Mouse (Mus musculus) layer of hippocampus, postnatal 10 days (tissue): Measurements from ENCODE around the gene Gm960. TPM values are rescaled to one million over a fixed set of nuclear protein-coding genes. Genes with fewer than 3 reads are reported as not detected.
A peak's percentile ranks its signal among the peaks of the same experiment; 100 is the strongest.

ENCODE experiments used
- DNase-seq, 2 experiments: peaks; one replicate each; pipeline ENCODE4 v3.0.0; 2021; ENCODE audit warnings: low spot score in 2 of 2
- total RNA-seq, 2 experiments: library from RNA; stranded (reverse); gene quantifications; 2 replicates each; pipeline ENCODE4 v1.2.3; 2021

Gm960 gene
- total RNA-seq, 2 experiments from 2014 or later = 2.1 to 2.3 TPM

DNA sequence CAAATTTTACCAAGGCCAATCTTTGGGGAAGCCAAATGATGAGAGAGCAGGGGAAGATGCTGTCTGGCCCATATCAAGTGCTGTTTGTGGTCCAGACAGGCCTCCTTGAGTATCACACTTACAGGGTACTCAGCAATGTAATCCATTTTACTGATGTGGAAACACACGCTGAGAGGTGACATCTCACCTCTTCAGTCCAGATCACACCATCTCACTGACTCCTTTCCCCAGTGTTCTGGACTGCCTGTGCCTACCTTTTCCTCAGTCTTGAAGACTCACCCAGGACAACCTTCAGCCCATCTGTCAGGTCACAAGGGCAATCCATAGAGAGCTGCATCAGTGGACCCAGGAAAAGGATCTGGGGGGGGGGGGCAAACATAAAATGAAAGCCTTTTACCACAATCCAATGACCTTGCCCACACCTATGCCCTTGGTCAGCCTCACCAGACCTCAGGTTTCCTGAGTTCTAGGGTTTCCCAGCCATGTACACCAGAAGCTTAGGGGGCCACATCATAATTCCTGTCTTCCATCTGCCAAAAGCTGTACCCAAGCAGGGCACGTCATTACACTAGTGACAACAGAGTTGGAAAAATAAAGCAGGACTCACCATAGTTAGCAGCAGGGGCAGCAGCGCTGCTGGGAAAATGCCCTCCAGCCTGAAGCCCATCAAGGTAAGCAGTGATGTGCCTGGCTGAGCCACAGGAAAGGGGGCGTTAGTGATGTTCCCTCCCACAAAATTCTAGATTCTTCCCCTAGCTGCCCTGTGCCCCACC is 73.9 kb downstream of the Gm960 start:
- DNase-seq = no peak

DNA sequence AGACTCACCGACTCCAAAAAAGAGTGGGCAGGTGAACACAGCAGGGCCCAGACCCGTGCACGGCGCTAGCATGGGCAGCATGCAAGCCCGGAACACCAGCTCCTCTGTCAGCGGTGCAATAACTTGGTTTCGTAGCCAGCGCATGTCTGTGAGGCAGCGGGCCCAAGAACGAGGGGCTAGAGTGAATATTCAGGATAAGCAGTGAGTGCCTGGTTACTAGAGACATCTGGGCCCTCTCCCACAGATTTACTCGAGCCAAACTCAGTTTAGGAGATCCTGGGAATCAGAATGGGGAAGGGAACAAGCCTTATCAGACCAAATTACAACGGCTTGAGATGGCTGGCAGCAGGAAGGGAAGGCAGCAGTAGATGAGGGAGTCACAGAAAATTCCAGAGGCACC is 74.5 kb downstream of the Gm960 start:
- peak in 1 of 2 experiments; percentile 15 for DNase-seq

DNA sequence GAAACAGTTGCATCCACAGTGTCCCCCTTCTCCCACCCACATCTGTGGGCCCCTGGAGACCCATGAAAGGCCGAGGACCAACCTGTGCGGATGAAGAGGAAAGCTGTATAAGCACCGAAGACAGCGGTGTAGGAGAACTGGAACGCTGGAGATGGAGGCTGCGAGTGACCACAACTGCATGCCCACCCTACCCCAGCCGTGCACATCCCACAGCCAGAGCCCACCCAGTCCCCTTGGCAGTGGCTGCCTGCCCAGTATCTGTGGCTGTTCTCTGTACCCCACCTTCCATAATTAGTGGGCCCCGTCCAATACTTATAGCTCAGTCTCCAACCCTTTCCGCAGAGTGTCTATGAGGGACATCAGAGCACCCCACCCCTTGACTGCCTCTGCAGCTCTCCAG is 75.0 kb downstream of the Gm960 start:
- no peak for DNase-seq

DNA sequence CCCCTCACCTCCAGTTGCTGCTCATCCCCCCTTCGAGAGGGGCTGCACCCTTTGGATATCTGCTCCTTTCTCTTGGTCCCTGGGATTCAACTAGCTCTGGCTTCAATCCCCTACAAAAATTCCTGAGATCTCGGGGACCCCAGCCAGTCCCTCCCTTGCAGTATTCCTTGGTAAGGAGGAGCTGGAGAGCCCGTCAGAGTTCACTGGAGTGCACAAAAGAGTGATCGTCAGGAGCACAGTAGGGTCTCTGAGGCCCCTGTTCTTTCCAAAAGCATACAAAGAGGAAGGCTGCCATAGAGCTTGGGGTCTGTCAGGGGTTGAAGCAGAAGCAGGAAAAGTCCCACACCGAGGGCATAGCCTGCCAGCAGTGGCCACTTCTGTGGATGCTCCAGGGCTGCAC is 75.7 kb downstream of the Gm960 start:
- DNase-seq = no peak

DNA sequence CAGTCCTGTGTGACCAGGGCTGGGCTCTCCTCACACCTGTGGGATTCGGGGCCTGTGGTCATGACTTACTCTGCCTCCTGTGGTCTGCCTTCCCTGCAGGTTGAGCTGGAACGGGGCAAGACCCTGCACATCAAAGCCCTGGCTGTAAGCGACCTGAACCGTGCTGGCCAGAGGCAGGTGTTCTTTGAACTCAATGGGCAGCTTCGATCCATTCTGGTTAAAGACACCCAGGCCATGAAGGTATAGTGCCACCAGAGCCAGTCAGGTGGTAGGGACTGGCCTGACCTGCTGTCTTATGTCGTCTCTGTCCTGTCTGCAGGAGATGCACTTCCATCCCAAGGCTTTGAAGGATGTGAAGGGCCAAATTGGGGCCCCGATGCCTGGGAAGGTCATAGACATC is 77.7 kb downstream of the Gm960 start:
- no peak for DNase-seq

DNA sequence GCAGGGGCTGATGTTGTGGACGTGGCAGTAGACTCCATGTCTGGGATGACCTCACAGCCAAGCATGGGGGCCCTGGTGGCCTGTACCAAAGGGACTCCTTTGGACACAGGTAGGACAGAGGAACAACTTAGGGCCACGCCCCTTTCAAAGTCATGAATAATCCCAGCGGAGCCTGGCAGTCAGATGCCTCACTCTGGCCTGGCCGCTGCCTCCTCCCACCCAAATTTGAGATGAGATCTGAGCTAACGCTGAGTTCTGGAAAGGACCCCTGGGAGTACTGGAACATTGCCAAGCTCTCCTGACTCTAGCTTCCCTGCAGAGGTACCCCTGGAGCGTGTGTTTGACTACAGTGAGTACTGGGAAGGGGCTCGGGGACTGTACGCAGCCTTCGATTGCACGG is 79.0 kb downstream of the Gm960 start:
- DNase-seq = no peak

DNA sequence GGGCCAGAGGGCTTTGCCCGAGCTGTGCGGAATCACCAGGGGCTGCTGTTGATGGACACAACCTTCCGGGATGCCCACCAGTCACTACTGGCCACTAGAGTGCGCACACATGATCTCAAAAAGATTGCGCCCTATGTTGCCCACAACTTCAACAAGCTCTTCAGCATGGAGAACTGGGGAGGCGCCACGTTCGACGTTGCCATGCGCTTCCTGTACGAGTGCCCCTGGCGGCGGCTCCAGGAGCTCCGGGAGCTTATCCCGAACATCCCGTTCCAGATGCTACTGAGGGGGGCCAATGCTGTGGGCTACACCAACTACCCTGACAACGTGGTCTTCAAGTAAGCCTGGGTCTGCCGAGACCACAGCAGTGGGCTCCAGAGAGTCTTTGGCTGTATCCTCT is 80.3 kb downstream of the Gm960 start:
- peak in 1 of 2 experiments; percentile 52 for DNase-seq

DNA sequence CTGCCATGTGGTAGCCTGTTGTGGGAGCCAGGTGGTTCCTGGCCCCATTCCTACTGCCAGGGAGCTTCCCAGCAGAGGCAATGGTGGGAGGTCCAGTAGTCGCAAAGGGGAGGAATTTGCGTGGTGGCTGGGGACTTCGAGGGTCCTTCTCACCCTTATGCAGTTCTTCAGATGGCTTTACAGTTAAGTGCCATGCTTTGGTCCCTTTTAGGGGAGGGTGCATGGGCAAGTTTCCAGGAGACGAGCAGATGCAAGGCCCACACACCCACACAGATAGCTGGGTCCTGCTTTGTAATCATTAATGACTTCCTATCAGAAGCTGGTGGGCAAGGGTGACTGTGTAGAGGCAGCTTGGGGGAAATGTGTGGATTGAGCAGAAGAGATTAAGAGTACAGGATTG is 81.9 kb downstream of the Gm960 start:
- no peak for DNase-seq

DNA sequence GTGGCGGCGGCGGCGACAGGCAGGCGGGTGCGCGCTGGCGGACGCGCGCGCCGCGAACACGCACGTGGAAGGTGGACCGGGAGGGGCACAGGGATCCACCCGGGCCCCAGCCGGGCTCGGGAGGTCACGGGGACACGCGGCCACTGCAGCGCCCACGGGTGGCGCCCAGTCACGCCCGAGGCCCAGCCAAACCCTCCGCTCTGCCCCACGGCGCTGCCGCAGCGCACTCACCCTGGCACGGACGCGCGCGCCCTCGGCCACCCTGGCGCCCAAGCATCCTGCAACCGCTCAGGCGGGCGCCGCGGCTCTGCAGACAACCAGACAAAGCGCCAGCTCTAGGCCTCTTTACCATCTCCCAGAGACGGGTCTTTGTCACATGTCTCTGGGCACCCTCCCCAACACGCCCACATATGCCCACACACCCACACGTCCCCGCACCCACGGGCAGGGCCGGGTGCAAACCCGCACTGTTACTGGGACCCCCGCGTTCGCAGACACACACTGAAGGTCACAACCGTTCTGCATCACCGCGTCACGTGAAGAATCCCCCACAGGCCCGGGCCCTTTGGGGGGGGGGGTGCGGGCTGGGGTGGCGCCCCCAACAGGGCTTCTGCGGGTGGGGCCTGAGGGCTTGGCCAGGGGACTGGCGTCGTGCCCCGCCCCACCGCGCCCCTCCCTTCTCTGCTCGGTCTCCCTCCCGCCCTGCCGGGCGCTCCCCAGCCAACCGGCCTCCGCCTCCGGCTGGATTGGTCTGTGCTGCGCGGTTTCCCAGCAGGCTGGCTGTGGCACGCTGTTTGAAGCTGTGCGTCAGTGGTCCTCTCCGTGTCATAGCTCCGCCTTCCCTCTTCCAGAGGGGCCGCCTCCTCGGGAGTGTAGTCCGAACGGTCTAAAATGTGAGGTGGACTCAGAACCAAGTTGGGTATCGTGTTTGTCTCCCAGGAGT is 83.0 kb downstream of the Gm960 start, which contains the start of gene Lrfn4:
TSS of gene Lrfn4 (minus strand) at position 517 of the 943 bp plus-strand sequence.
- DNase-seq = peak; percentile 83 to 90

DNA sequence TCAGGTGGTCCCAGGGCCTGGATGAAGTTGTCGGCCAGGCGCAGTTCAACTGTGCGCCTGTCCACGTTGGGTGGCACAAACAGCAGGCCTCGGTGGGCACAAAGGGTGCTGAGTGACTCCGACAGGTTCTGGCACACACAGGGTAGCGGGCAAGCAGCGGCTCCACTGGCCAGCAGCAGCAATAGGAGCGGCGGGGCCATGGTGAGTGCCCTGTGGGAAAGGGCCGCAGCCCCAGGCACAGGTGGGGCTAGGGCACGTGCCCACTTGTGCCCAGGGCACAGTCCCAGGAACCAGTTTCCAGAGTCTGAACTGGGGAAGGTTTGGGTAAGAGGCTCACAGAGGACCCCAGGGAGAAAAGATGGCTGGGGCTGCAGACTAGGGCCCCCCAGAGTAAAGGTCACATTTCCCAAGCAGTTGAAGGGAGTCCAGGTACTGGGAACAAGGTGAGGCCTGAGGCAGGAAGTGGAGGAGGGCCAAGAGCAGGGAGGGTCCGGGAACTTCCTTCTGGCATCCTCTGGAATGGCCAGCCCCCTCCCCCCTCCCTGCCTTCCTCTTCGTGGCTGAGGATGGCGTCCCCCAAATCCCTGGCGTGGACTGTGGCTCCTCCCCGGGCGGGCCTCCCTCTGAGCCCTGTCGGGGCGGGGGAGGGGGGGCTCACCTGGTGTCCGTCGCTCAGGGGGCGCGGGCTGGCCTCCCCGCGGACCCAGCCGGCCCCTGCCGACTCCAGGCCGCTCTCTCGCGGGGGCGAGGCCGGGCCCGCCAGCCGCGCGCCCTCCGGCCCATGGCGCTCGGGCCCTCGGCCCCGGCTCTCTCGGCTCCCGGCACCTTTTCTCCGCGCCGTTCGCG is 83.9 kb downstream of the Gm960 start:
- peak in 1 of 2 experiments; percentile 55 for DNase-seq

DNA sequence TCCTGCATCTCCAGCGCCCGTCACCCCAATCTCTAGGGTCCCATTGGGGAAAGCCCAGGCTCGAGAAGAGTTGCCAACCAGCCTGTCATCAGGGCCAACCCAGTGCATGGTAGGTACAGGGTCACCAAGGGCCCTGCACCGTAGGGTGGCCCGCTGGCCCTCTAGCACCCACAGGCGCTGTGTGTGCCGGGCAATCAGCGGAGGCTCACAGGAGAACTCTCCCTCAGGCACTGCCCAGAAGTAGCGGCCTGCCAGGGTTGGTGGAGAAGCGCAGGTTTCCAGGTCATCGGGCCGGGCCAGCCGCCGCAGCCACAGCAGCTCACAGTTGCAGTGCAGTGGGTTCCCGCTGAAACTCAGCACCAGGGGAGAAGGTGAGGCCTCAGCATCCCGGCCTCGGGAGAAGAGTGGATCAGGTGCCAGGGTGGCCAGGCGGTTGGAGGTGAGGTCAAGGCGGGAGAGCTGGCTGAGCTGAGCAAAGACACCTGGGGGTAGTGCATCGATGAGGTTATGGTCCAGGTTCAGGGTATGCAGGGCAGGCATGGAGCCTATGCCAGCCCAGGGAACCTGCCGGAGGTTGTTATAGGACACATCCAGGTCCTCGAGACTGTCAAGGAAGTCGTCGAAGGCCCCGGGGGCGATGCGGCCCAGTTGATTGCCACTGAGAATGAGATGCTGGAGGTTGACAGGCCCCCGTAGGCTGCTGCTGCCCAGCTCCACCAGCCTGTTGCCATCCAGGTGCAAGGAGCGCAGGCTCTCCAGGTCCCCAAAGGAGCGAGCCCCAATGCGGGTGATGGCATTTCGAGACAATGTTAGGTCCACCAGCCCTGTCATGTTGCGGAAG is 84.8 kb downstream of the Gm960 start:
- no peak for DNase-seq

DNA sequence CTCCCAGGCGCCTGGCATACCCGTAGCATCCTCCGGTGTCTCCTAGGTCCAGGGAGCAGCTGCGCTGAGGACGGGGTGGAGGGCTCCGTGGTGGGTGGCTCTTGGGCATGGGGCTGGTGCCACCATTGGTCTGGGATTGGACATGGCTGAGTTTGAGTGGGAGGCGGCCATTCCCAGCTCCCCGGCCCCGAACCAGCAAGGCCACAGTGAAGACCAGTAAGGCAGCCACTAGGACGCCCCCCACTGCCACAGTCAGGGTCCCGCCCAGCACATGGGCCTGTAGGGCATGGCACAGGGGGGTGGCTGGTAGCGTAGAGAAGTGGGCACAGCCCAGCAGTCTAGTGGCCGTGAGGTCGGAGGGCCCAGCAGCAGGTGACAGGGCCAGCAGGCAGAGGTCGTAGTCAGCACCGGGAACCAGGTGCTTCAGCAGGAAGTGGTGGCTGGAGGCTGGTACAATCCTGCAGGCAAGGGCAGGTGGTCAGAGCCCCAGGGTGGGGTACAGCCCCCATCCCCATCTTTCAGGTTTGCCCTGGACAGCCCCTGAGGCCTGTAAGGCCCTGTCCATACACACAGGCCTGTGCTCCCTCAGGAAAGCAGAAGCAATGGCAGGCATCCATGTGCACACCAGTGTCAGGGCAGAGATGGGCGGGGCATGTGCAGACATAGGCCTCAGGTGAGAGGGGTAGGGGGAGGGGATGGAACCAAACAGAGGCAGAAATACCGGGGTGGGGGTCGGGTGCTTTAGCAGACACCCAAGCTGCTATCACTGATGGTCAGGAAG is 86.1 kb downstream of the Gm960 start:
- DNase-seq = no peak

DNA sequence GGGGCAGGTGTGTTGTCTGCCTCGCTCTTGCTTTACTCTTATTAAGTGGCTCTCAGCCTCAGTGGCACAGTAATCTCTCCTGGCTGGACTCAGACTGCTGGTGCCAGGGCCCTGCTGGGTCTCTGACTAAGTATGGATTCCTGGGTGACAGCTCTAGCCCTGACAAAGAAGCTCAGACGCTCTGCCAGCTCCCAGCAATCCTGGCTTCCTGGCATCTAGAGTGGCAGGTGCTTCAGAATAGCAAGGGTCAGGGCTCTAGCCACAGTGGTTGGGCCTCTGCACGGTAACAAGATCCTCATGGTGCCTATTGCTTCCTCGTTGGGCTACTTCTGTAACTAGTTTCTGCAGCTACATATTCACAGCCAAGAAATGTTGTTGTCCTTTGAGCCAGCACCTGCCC is 88.4 kb downstream of the Gm960 start:
- no peak for DNase-seq

DNA sequence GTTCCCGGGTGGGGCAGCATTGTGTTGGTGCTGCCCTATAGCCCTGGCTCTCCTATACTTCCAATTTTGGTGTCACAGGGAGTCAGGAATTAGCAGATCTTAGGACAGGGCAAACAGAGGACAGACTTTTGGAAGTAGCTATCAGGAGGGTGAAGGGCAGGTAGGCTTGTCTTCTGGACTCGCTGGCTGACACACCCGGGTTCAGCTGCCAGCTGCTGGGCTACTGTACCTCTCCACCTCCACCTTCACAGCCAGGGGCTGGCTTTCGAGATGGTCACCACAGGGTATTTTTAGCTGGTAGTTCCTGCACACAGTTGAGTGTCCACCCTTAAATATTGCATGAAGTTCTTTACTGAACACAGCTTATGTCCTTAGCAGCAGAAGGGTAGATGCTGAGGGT is 90.0 kb downstream of the Gm960 start:
- DNase-seq = no peak

DNA sequence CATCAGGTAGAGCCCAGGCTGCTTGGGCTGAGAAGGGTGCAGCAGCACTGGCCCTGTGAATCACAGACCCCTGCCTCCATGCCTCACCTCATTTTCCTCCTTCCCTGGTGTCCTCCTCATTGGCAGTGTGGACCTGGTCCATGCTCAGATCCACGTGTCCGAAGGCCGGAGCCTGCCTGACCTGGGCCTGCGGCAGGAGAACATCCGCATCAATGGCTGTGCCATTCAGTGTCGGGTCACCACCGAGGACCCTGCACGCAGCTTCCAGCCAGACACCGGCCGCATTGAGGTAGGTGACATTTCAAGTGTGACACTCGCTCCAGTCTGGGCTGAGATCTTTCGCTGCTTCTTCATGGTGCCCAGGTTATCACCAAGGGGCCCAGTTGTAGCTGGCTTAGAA is 91.1 kb downstream of the Gm960 start:
- no peak for DNase-seq

DNA sequence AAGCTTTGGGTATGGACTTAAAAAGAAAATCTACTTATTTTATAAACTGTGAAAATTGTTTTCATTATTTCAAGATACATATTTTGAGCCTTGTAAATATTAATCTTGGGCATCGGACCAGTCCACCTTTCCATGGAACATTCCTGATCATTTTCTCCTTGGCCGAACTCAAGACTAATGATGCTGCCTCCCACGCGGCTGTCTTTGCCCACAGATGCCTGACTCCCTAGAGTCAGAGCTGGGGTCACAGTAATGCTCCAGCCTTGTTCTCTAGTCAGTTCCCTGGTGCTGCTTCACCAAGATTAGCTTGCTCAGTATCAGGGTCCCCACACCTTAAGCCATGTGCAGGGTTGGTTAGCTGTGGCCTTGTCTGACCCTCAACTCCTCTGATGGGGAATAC is 92.8 kb downstream of the Gm960 start:
- no peak for DNase-seq

DNA sequence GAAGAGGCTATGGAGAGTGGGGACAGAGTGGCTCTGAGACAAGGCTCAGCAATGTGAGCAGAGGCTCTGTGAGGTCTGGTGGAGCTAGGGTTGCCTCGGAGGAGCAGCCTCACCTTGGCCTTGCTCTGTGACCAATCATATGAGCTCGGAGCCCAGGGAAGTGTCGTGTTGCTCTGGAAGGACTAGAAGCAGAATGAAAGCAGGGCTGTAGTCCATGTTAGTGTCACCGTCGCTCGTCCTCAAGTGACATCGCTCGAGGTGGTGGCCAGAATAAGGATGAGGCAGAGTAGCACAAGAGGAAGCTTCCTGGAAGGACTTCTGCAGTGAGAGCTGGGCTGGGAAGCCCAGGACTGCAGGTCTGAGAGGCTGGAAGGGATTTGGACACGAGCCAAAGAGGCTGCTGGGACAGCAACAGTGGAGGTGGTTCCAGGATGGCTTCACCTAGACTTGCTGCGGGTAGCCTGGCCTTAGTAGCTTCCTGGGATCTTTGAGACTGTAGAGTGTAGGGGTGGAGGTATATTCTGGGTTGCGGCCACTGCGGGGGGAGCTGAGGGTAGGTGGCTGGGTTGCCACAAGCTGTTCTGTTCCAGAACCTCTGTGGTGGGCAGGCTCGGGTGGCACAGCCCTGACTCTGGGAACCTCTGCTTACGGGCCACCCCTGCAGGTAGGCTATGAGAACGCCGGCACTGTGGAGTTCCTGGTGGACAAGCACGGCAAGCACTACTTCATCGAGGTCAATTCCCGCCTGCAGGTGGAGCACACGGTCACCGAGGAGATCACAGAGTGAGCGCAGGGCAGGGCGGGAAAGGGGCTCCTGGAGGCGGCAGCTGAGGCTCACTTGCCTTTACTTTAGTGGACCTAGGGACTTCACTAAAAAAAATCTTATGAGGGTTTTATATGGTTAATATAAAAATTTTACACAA is 94.4 kb downstream of the Gm960 start:
- no peak for DNase-seq

DNA sequence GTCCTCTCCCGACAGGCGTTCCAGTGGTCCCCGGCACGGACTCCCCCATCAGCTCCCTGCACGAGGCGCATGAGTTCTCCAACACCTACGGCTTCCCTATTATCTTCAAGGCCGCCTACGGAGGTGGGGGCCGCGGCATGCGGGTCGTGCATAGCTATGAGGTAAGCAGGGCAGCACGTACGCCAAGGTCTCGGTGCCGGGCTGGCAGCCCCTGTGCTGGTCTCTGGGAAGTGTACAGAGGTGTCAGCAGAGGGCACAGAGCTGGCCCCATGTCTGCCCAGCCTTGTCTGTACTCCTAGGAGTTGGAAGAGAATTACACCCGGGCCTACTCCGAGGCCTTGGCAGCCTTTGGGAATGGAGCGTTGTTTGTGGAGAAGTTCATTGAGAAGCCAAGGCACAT is 96.0 kb downstream of the Gm960 start:
- no peak for DNase-seq

DNA sequence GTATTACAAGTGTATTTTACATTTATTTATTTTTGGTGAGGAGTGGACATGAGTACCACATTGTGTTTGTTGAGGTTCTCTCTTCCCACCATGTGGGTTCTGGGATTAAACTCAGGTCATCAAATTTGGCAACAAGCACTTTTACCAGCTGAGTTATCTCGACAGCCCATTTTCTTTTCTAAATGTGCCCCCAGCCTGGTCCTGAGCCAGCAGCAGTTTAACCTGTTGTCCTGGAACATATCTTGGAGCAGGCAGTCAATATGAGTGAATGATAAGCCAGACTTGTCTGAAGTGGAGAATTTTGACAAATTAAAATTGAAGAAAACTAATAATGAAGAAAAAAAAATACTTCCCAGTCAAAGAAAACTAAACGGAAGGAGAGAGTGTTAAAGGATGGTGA is 102.4 kb downstream of the Gm960 start:
- DNase-seq = no peak
